In the genomic region with DNA sequence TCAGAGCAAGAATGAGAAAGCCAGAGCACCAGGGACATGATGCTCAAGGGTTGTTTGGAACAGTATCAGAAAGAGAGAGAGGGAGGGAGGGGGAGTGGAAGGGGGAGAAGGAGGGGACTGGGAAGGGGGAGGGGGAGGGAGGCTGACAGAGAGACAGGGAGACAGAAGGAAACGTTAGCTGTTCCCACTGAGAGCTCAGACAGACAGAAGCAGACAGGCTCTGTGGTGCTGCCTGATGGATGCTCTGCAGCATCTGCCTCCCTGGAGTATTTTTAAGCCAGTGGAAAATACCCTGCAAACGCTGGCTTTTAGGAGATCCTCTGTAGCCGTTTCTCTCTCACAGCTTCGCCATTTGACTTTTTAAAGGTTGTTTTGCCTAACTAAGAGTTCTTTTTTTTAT, we compare ENCODE assay signal across 10 mouse cellular contexts. TPM values are rescaled to one million over a fixed set of nuclear protein-coding genes. Genes with fewer than 3 reads are reported as not detected.
DNase-seq lines count a peak whose midpoint lies in the region; ATAC-seq lines count a peak whose summit lies in the region.
"Had no signal": no experiment of that assay in that cellular context is flagged by ENCODE, and none has a peak within 500 bp of the region (broad histone marks: within the 10 kb centered on the region; RNA-seq: fewer than 3 reads in every experiment).

No protein-coding gene starts in this region.

- H3K4me2 ChIP-seq in forebrain, embryonic 16.5 days (ENCODE audit: low read length), result no peak overlapping the region
- no peak overlapping the region for H3K4me2 ChIP-seq in forebrain, embryonic 13.5 days
- H3K4me2 ChIP-seq in limb, embryonic 15.5 days, result no peak overlapping the region

- H3K4me1 ChIP-seq in forebrain, embryonic 16.5 days (replicated peaks; ENCODE audit: control insufficient read depth, insufficient read depth, low read length), result 0 out of 2 replicates have a peak, but pooled peaks cover 4% of the 10 kb centered on the region
- no peaks in the 10 kb centered on the region for H3K4me1 ChIP-seq in forebrain, embryonic 13.5 days
- H3K4me1 ChIP-seq in embryonic facial prominence, embryonic 10.5 days, result peaks cover 7% of the 10 kb centered on the region; the same call in 1 of the 2 replicates
- H3K4me1 ChIP-seq in limb, embryonic 15.5 days, result peaks cover 19% of the 10 kb centered on the region

- H3K27me3 ChIP-seq in forebrain, embryonic 16.5 days (replicated peaks; ENCODE audit: control insufficient read depth, insufficient read depth, low read length), result no peaks in the 10 kb centered on the region
- H3K27me3 ChIP-seq in forebrain, embryonic 13.5 days, result no peaks in the 10 kb centered on the region
- no peaks in the 10 kb centered on the region for H3K27me3 ChIP-seq in embryonic facial prominence, embryonic 10.5 days (replicated peaks; ENCODE audit: low read depth, poor library complexity, severe bottlenecking)
- no peaks in the 10 kb centered on the region for H3K27me3 ChIP-seq in limb, embryonic 15.5 days

- WGBS in forebrain, embryonic 16.5 days, result 47% methylated on average over 4 of the region's 4 CpGs
- WGBS in forebrain, embryonic 13.5 days, result 55% methylated on average over 4 of the region's 4 CpGs
- 44% methylated on average over 4 of the region's 4 CpGs for WGBS in embryonic facial prominence, embryonic 10.5 days
- 32% methylated on average over 4 of the region's 4 CpGs for WGBS in limb, embryonic 15.5 days

- H3K4me3 ChIP-seq in forebrain, embryonic 16.5 days (replicated peaks; ENCODE audit: low read length), result no peak overlapping the region
- H3K4me3 ChIP-seq in forebrain, embryonic 13.5 days, result no peak overlapping the region
- H3K4me3 ChIP-seq in embryonic facial prominence, embryonic 10.5 days, result no peak overlapping the region
- H3K4me3 ChIP-seq in limb, embryonic 15.5 days, result no peak overlapping the region

- ATAC-seq in forebrain, embryonic 16.5 days, result peak; percentile 58; the same call in 1 of the 2 replicates
- ATAC-seq in forebrain, embryonic 13.5 days, result no peak
- no peak for ATAC-seq in limb, embryonic 15.5 days (ENCODE audit: insufficient number of reproducible peaks, low FRiP score, low TSS enrichment, low read depth)

- H3K9ac ChIP-seq in forebrain, embryonic 16.5 days (replicated peaks; ENCODE audit: low read depth, low read length), result no peak overlapping the region
- H3K9ac ChIP-seq in forebrain, embryonic 13.5 days, result no peak overlapping the region
- no peak overlapping the region for H3K9ac ChIP-seq in limb, embryonic 15.5 days

- DNase-seq in layer of hippocampus, adult 11-12 months (ENCODE audit: low spot score), result peak; percentile 35
- no peak for DNase-seq in layer of hippocampus, adult 9-10 months (ENCODE audit: low spot score)
- peak; percentile 16 for DNase-seq in embryonic facial prominence, embryonic 10.5 days (ENCODE audit: low spot score)
- no peak for DNase-seq in ovary, postnatal 36 days (ENCODE audit: low spot score)
- DNase-seq in urinary bladder, adult 18-20 months (ENCODE audit: low spot score in 2 of 2), result no peak
- DNase-seq: heart, adult 18-20 months; kidney, postnatal 25 days had no signal

- H3K36me3 ChIP-seq in forebrain, embryonic 16.5 days (ENCODE audit: control insufficient read depth, insufficient read depth), result peaks cover 4% of the 10 kb centered on the region; the same call in 1 of the 2 replicates
- peaks cover 19% of the 10 kb centered on the region for H3K36me3 ChIP-seq in forebrain, embryonic 13.5 days (ENCODE audit: poor library complexity, severe bottlenecking)
- H3K36me3 ChIP-seq in embryonic facial prominence, embryonic 10.5 days (replicated peaks), result no peaks in the 10 kb centered on the region; the same call in 1 of the 2 replicates
- H3K36me3 ChIP-seq in limb, embryonic 15.5 days, result peaks cover 6% of the 10 kb centered on the region; the same call in 1 of the 2 replicates

- H3K27ac ChIP-seq in forebrain, embryonic 16.5 days (ENCODE audit: low read length), result no peak overlapping the region
- H3K27ac ChIP-seq in forebrain, embryonic 13.5 days, result no peak overlapping the region
- no peak overlapping the region for H3K27ac ChIP-seq in embryonic facial prominence, embryonic 10.5 days (replicated peaks)
- H3K27ac ChIP-seq in limb, embryonic 15.5 days, result peak overlapping the region; percentile 43

- no peaks in the 10 kb centered on the region for H3K9me3 ChIP-seq in forebrain, embryonic 16.5 days (ENCODE audit: control insufficient read depth, low read length)
- H3K9me3 ChIP-seq in forebrain, embryonic 13.5 days (replicated peaks), result no peaks in the 10 kb centered on the region
- no peaks in the 10 kb centered on the region for H3K9me3 ChIP-seq in embryonic facial prominence, embryonic 10.5 days
- H3K9me3 ChIP-seq in limb, embryonic 15.5 days, result no peaks in the 10 kb centered on the region

RNA-seq across cellular contexts. Expression of a gene that starts 4.0 kb away (rescaled TPM):
- 1.9 and 2.3 TPM in 2 replicates for polyA plus RNA-seq in forebrain, embryonic 16.5 days (2015; fragmentation: Nextera tagmentation; extraction: Ambion mirVana)
- 0.31 and 2.2 TPM in 2 replicates for polyA plus RNA-seq in forebrain, embryonic 13.5 days (2015; fragmentation: Nextera tagmentation; extraction: Ambion mirVana)
- polyA plus RNA-seq in embryonic facial prominence, embryonic 10.5 days (2016; fragmentation: Nextera tagmentation; extraction: Ambion mirVana), result 1.1 and 1.2 TPM in 2 replicates
- polyA plus RNA-seq in limb, embryonic 15.5 days (2015; fragmentation: Nextera tagmentation; extraction: Ambion mirVana), result 9.5 and 12.7 TPM in 2 replicates

RNA-seq across cellular contexts. Expression of a gene that starts 32.5 kb away (rescaled TPM):
- polyA plus RNA-seq in forebrain, embryonic 16.5 days (2015; fragmentation: Nextera tagmentation; extraction: Ambion mirVana), result 58.0 and 59.2 TPM in 2 replicates
- polyA plus RNA-seq in forebrain, embryonic 13.5 days (2015; fragmentation: Nextera tagmentation; extraction: Ambion mirVana), result 37.2 and 40.0 TPM in 2 replicates
- 14.6 and 16.6 TPM in 2 replicates for polyA plus RNA-seq in embryonic facial prominence, embryonic 10.5 days (2016; fragmentation: Nextera tagmentation; extraction: Ambion mirVana)
- polyA plus RNA-seq in limb, embryonic 15.5 days (2015; fragmentation: Nextera tagmentation; extraction: Ambion mirVana), result 30.8 and 34.2 TPM in 2 replicates

RNA-seq across cellular contexts. Expression of a gene that starts 33.2 kb away (rescaled TPM):
- 73.1 and 77.2 TPM in 2 replicates for polyA plus RNA-seq in forebrain, embryonic 16.5 days (2015; fragmentation: Nextera tagmentation; extraction: Ambion mirVana)
- polyA plus RNA-seq in forebrain, embryonic 13.5 days (2015; fragmentation: Nextera tagmentation; extraction: Ambion mirVana), result 68.9 and 72.8 TPM in 2 replicates
- 61.0 and 62.1 TPM in 2 replicates for polyA plus RNA-seq in embryonic facial prominence, embryonic 10.5 days (2016; fragmentation: Nextera tagmentation; extraction: Ambion mirVana)
- 86.6 and 88.6 TPM in 2 replicates for polyA plus RNA-seq in limb, embryonic 15.5 days (2015; fragmentation: Nextera tagmentation; extraction: Ambion mirVana)

Comparison
In these comparisons a context has a peak if more than half of its experiments do, and no peak if none do; other contexts are left out.
1. DNase-seq: peak in layer of hippocampus, adult 11-12 months (single experiment) and embryonic facial prominence, embryonic 10.5 days (single experiment); none in layer of hippocampus, adult 9-10 months (single experiment), ovary, postnatal 36 days (single experiment) and urinary bladder, adult 18-20 months (0 of 2).